In the genomic region with DNA sequence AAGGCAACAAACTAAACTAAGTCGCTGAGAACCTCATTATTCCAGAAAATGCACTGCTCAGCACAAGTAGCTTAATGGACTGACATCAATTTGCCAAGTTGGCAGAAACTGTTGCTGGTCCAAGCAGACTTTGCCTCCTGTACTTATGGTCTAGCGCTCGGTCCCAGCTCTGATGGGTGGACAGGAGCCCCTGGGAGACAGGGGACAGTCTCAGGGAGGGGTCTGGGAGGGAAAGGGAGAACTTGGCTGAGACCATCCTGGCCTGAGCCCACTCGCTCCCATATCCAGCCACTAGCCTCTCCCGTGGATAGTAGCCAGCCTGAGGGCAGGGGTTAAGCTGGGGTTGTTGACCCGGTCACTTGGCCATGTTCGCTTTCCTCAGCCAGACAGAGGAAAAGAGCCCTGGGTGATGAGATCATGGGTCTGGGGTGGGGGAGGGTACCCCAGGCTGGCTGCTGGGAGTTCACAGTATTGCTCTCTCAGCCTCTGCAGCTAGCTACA, we compare ENCODE assay signal across 8 mouse cellular contexts. TPM values are rescaled to one million over a fixed set of nuclear protein-coding genes. Genes with fewer than 3 reads are reported as not detected.
DNase-seq lines count a peak whose midpoint lies in the region; ATAC-seq and TF ChIP-seq lines count a peak whose summit lies in the region.

No protein-coding gene starts in this region.

- TF ChIP-seq EP300 in heart, adult 2 months (IDR thresholded peaks at IDR 0.05; ENCODE audit: insufficient read depth, low read depth, low read length), result no peak

- DNase-seq in 3134 (ENCODE audit: extremely low read depth, insufficient read length, low spot score), result peak; percentile 46
- DNase-seq in heart, adult 2 months, result peak; percentile 83
- peak; percentile 91 for DNase-seq in kidney, adult 18-20 months
- peak; percentile 72 for DNase-seq in lung, adult 2 months
- peak; percentile 59 for DNase-seq in skeletal muscle tissue, adult 2 months (ENCODE audit: low read depth, low spot score)

- 40% methylated on average over 7 of the region's 7 CpGs for WGBS in heart, adult 2 months
- 28% methylated on average over 7 of the region's 7 CpGs for WGBS in lung, adult 2 months

- no peak overlapping the region for H3K27ac ChIP-seq in cortical plate, adult 2 months (ENCODE audit: insufficient read depth, low read length)
- peak overlapping the region; percentile 86 for H3K27ac ChIP-seq in heart, adult 2 months

- H3K27me3 ChIP-seq in heart, adult 2 months (ENCODE audit: control insufficient read depth, insufficient read depth, low read length), result no peaks in the 10 kb centered on the region

- peak overlapping the region; percentile 44 for H3K9ac ChIP-seq in heart, adult 2 months (ENCODE audit: low read depth, low read length)

- no peak for TF ChIP-seq CTCF in cortical plate, adult 2 months (IDR thresholded peaks at IDR 0.05; ENCODE audit: extremely low read depth, insufficient read depth, low read length)
- no peak for TF ChIP-seq CTCF in heart, adult 2 months (IDR thresholded peaks at IDR 0.05)
- TF ChIP-seq CTCF in lung, adult 2 months (IDR thresholded peaks at IDR 0.05; ENCODE audit: insufficient read depth, low read length), result no peak

- H3K4me3 ChIP-seq in cortical plate, adult 2 months (ENCODE audit: insufficient read depth, low read length), result peak overlapping the region; percentile 98; the same call in 1 of the 2 replicates
- H3K4me3 ChIP-seq in heart, adult 2 months, result peak overlapping the region; percentile 10; the same call in 1 of the 2 replicates
- H3K4me3 ChIP-seq in lung, adult 2 months (replicated peaks; ENCODE audit: extremely low read depth, low read depth, low read length), result peak overlapping the region; percentile 3

- H3K36me3 ChIP-seq in heart, adult 2 months (ENCODE audit: control insufficient read depth, insufficient read depth, low read length), result no peaks in the 10 kb centered on the region; the same call in 1 of the 2 replicates

- intact Hi-C loops in heart, adult 2 months (cut with DNase I), result no loop called here

- 0 out of 2 replicates have a peak, but pooled peaks cover 2% of the 10 kb centered on the region for H3K79me2 ChIP-seq in heart, adult 2 months (replicated peaks; ENCODE audit: control insufficient read depth, insufficient read depth, low read length)

- no peak for TF ChIP-seq POLR2A in cortical plate, adult 2 months (IDR thresholded peaks at IDR 0.05; ENCODE audit: extremely low read depth, insufficient read depth, low read length)
- TF ChIP-seq POLR2A in heart, adult 2 months (IDR thresholded peaks at IDR 0.05; ENCODE audit: insufficient read depth, low read depth, low read length), result no peak
- TF ChIP-seq POLR2A in lung, adult 2 months (IDR thresholded peaks at IDR 0.05; ENCODE audit: borderline replicate concordance, extremely low read depth, low read depth, low read length), result no peak

- H3K4me1 ChIP-seq in cortical plate, adult 2 months (ENCODE audit: control insufficient read depth, insufficient read depth, low read length), result peaks cover 12% of the 10 kb centered on the region
- peaks cover 30% of the 10 kb centered on the region for H3K4me1 ChIP-seq in heart, adult 2 months (ENCODE audit: control insufficient read depth, insufficient read depth, low read length)
- H3K4me1 ChIP-seq in lung, adult 2 months (ENCODE audit: control insufficient read depth, insufficient read depth, low read length), result peaks cover 35% of the 10 kb centered on the region

- ATAC-seq in erythroblast, adult 5-6 weeks (replicated peaks; ENCODE audit: low FRiP score, poor library complexity, severe bottlenecking), result no peak
- ATAC-seq in activated CD4-positive, CD25-positive, alpha-beta regulatory T cell, adult 4 months, result no peak

RNA-seq across cellular contexts. Expression of a gene that starts 3.4 kb away (rescaled TPM):
- 21.6 and 24.3 TPM in 2 replicates for polyA plus RNA-seq in cortical plate, adult 2 months (2012; rRNA removed)
- total RNA-seq in heart, adult 2 months (2021), result 10 to 100 TPM in 1 of 2 experiments, 1 to 10 TPM in 1; 3.8 to 13.8 TPM
- polyA plus RNA-seq in heart, adult 2 months (2012; rRNA removed), result 5.3 and 6.3 TPM in 2 replicates
- 6.9 and 21.0 TPM in 2 replicates for polyA plus RNA-seq in lung, adult 2 months (2012; rRNA removed)
- total RNA-seq in erythroblast, adult 5-6 weeks (2015; ENCODE audit: low replicate concordance), result 1.9 and 2.7 TPM in 2 replicates
- 1.7 and 2.0 TPM in 2 replicates for total RNA-seq in erythroblast, adult 5-6 weeks (2017; ENCODE audit: low replicate concordance)
- polyA plus RNA-seq in activated CD4-positive, CD25-positive, alpha-beta regulatory T cell, adult 4 months (2017; shearing (Covaris generic)), result under 1 TPM; 0.52 to 0.89 TPM

RNA-seq across cellular contexts. Expression of a gene that starts 38.7 kb away (rescaled TPM):
- polyA plus RNA-seq in cortical plate, adult 2 months (2012; rRNA removed), result 18.2 and 20.0 TPM in 2 replicates
- 1 to 10 TPM; 5.0 to 5.1 TPM for total RNA-seq in heart, adult 2 months (2021)
- 5.0 and 5.3 TPM in 2 replicates for polyA plus RNA-seq in heart, adult 2 months (2012; rRNA removed)
- polyA plus RNA-seq in lung, adult 2 months (2012; rRNA removed), result 16.1 and 20.2 TPM in 2 replicates
- total RNA-seq in erythroblast, adult 5-6 weeks (2015; ENCODE audit: low replicate concordance), result 1.0 and 1.3 TPM in 2 replicates
- 0.51 and 2.6 TPM in 2 replicates for total RNA-seq in erythroblast, adult 5-6 weeks (2017; ENCODE audit: low replicate concordance)
- polyA plus RNA-seq in activated CD4-positive, CD25-positive, alpha-beta regulatory T cell, adult 4 months (2017; shearing (Covaris generic)), result 1 to 10 TPM; 3.0 to 3.1 TPM

RNA-seq across cellular contexts. Expression of a gene that starts 41.9 kb away (rescaled TPM):
- 20.1 and 22.3 TPM in 2 replicates for polyA plus RNA-seq in cortical plate, adult 2 months (2012; rRNA removed)
- 10 to 100 TPM; 17.4 to 18.2 TPM for total RNA-seq in heart, adult 2 months (2021)
- 23.6 and 25.8 TPM in 2 replicates for polyA plus RNA-seq in heart, adult 2 months (2012; rRNA removed)
- 40.5 and 54.4 TPM in 2 replicates for polyA plus RNA-seq in lung, adult 2 months (2012; rRNA removed)
- 2.5 and 4.8 TPM in 2 replicates for total RNA-seq in erythroblast, adult 5-6 weeks (2015; ENCODE audit: low replicate concordance)
- total RNA-seq in erythroblast, adult 5-6 weeks (2017; ENCODE audit: low replicate concordance), result 4.2 and 5.0 TPM in 2 replicates
- 10 to 100 TPM; 14.6 to 17.3 TPM for polyA plus RNA-seq in activated CD4-positive, CD25-positive, alpha-beta regulatory T cell, adult 4 months (2017; shearing (Covaris generic))

RNA-seq across cellular contexts. Expression of a gene that starts 57.1 kb away (rescaled TPM):
- polyA plus RNA-seq in cortical plate, adult 2 months (2012; rRNA removed), result 84.0 and 90.3 TPM in 2 replicates
- total RNA-seq in heart, adult 2 months (2021), result 10 to 100 TPM; 47.3 to 49.0 TPM
- polyA plus RNA-seq in heart, adult 2 months (2012; rRNA removed), result 36.6 and 43.6 TPM in 2 replicates
- polyA plus RNA-seq in lung, adult 2 months (2012; rRNA removed), result 51.6 and 57.4 TPM in 2 replicates
- 32.6 and 82.0 TPM in 2 replicates for total RNA-seq in erythroblast, adult 5-6 weeks (2015; ENCODE audit: low replicate concordance)
- total RNA-seq in erythroblast, adult 5-6 weeks (2017; ENCODE audit: low replicate concordance), result 55.6 and 70.8 TPM in 2 replicates
- 10 to 100 TPM; 37.7 to 41.9 TPM for polyA plus RNA-seq in activated CD4-positive, CD25-positive, alpha-beta regulatory T cell, adult 4 months (2017; shearing (Covaris generic))

Comparison
In these comparisons a context has a peak if more than half of its experiments do, and no peak if none do; other contexts are left out.
1. H3K4me3 ChIP-seq: peak in every context shown above with its lines; median percentile 98 in cortical plate, adult 2 months; 10 in heart, adult 2 months; 3 in lung, adult 2 months.